Mouse (Mus musculus) NIH3T3 (cell line): ENCODE measurements around the gene Olfr1057.
"Not testable (repeated sequence)": the region's sequence is repeated elsewhere in the genome, so short reads cannot be mapped to it uniquely, and the experiment has no call there.

ENCODE experiments used
- DNase-seq: peaks from one replicate; pipeline ENCODE4 v3.0.0-alpha.2; 2012; ENCODE audit warnings: low read depth

Olfr1057 gene

DNA sequence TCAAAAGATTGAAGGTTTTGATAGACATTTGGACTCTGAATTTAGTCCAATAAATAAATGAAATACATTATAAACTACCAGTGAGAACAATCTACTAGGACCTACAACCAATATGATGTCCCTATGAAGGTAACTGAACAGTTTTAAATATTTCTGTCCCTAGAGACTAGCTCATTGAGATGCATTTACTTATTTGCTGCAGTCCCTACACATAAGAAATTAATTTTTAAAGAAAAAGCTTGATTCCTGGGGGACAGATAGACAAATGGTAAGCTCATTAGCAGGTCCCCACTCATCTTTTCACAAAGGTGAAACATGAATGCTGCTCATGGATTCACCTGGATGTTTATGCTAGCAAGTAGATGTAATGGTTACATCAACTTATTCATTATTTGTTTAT, at the start of gene Olfr1057:
Gene Olfr1057, minus strand, starts transcription at position 101 of the 400 bp plus-strand sequence.
- DNase-seq: no peak

GRCm38 (mm10) chr2:86426649-86427048, 48.5 kb upstream of the Olfr1057 start, which contains the start of gene Olfr1062:
Gene Olfr1062, minus strand, starts transcription at chr2:86426749.
- DNase-seq: not testable (repeated sequence)

DNA sequence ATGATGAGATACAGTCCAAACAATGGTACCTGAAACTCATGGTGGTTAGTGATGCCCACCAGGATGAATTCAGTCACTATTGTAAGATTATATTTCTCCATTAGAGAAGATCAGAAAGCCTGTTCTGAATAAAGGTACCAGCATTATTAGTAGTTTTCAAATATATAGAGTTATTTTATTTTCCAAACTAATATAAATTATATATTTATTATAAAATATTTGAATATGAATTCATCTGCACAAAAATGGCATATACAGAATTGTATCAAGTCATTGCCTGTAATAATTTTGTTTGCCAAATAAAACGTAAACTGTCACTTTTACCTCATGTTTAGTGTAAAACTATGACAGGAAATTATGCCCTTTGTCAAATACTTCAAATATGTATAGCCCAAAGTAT, 35.8 kb upstream of the Olfr1057 start, which contains the start of gene Olfr1061:
Gene Olfr1061, minus strand, starts transcription at position 101 of the 400 bp plus-strand sequence.
- DNase-seq: no peak

- DNase-seq: no peak
Measured at GRCm38 (mm10) chr2:86395114-86395513, 16.9 kb upstream of the Olfr1057 start.

DNA sequence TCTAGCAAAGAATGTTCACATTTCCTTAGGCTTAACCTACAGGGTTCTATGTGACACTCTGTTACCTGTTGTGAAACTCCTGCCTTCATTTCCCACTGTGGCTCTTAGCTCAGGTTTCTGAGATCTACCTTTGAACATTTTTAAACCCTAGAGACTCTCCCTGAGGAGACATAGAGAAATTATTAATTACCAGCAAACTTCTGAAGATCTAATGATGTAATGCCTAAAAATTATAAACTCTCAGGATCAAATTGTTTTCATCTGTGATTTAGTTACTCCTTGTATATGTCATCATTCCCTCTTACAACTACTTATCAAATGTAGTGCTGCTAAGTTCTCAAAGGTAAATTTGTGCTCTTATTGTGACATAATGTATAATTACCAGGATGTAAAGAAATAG, 10.3 kb upstream of the Olfr1057 start, which contains the start of gene Olfr1058:
Gene Olfr1058, minus strand, starts transcription at position 101 of the 400 bp plus-strand sequence.
- DNase-seq: not testable (repeated sequence)

- not testable (repeated sequence) for DNase-seq
Measured at GRCm38 (mm10) chr2:86366342-86366741, 11.9 kb downstream of the Olfr1057 start.

DNA sequence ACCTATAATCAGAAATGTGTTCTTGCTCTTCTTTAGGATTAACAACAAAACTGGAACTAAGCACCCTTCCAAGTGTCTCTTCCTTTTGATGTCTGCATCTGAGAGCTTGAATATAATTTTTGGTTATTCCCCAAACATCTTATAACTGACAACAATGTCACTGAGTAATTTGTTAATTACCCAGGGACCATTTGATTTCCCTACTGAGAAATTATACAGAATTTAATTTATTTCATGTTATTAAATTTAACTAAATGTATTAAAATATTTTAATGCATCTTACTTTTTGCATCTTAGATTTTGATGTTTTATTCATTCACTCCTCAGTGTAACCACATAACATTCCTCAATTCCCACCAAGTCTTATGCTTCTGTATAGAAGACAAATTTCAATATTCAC, 15.8 kb downstream of the Olfr1057 start, which contains the start of gene Olfr1056:
Gene Olfr1056, minus strand, starts transcription at position 101 of the 400 bp plus-strand sequence.
- DNase-seq: no peak

- DNase-seq: not testable (repeated sequence)
Measured at GRCm38 (mm10) chr2:86351751-86352150, 26.4 kb downstream of the Olfr1057 start.

DNA sequence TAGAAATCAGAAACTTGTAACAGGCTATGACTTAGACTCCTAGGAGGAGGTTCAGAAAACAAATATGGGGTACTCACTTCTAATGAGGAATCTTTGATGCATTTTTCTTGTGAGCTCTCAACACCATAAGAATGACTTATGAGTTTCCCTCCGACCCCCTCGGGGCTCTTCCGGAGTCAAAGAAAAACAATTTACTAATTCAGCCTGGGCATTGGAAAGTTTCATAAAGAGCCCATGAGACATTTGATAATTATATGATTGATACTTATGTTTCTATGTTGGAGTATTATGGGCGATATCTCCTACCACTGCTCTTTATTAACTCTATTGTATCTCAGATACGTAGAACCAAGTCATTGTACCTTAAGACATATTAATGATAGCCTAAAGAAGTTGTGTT, 28.0 kb downstream of the Olfr1057 start, which contains the start of gene Olfr1055:
Gene Olfr1055, minus strand, starts transcription at position 101 of the 400 bp plus-strand sequence.
- no peak for DNase-seq

DNA sequence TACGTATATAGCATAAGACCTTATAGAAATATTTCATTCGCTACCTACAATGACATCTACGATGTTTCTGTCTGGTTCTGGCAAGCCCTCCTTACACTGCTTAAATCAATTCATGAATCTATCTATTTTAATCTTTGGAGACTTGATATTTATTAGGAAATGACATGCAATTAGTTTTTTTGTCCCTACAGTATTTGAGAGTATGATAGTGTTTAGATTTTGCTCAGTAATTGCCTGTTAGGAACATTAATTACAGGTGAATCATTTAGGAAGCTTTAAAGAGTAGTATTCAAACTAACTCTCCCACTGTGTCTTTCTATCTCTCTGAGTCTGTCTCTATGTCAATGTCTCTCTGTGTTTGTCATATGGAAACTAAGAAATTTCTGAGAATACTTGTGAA, 42.9 kb downstream of the Olfr1057 start, which contains the start of gene Olfr1054:
Gene Olfr1054, minus strand, starts transcription at position 101 of the 400 bp plus-strand sequence.
- DNase-seq: no peak
